Mouse (Mus musculus) left cerebral cortex, postnatal 4 days (tissue): ENCODE results near the gene Gpr89. TPM values are rescaled to one million over a fixed set of nuclear protein-coding genes. Genes with fewer than 3 reads are reported as not detected.

Experiments used
- DNase-seq: peaks from one replicate; pipeline ENCODE4 v3.0.0-alpha.2; 2022
- intact Hi-C: fragments of 180-260 bp; cut with DNase I; formaldehyde crosslinking; loops from one replicate; pipeline ENCODE4 v1.15.1; 2025
- total RNA-seq, 2 experiments: library from RNA; stranded (reverse); gene quantifications; 2 replicates each; pipeline ENCODE4 v1.2.3; 2021

The Gpr89 gene
- total RNA-seq, result 10 to 100 TPM; 36.0 to 42.8 TPM

GRCm38 (mm10) chr3:96904851-96905541 lies at the start of gene Gpr89:
TSS of gene Gpr89 (minus strand) at chr3:96905346.
- intact Hi-C loops, result no loop called here
- peak; percentile 94 for DNase-seq

- intact Hi-C loops, result no loop called here
These were observed 48.5 kb upstream of the Gpr89 start for GRCm38 (mm10) chr3:96953489-96954233.

GRCm38 (mm10) chr3:96942706-96943105 lies 37.6 kb upstream of the Gpr89 start:
- intact Hi-C loops, result no loop called here

More at GRCm38 (mm10) chr3:96953489-96954233, 48.5 kb upstream of the Gpr89 start:
- DNase-seq, result no peak

GRCm38 (mm10) chr3:96938738-96939137 lies 33.6 kb upstream of the Gpr89 start:
- peak; percentile 93 for DNase-seq
- intact Hi-C loops, result loop anchor here (2.0 to 10.0 kb wide), 4 partner anchors 136 to 649 kb away; no protein-coding TSS in a partner anchor

More at GRCm38 (mm10) chr3:96942706-96943105, 37.6 kb upstream of the Gpr89 start:
- no peak for DNase-seq

GRCm38 (mm10) chr3:96937606-96938005 lies 32.5 kb upstream of the Gpr89 start:
- intact Hi-C loops, result loop anchor here (2.0 to 10.0 kb wide), 4 partner anchors 137 to 650 kb away; no protein-coding TSS in a partner anchor
- peak; percentile 44 for DNase-seq

- DNase-seq, result peak; percentile 33
These were observed 31.1 kb upstream of the Gpr89 start for GRCm38 (mm10) chr3:96936241-96936640.

GRCm38 (mm10) chr3:96931261-96931681 lies 26.1 kb upstream of the Gpr89 start:
- intact Hi-C loops, result loop anchor here (10.0 kb wide), 1 partner anchor 144 kb away; no protein-coding TSS in a partner anchor

More at GRCm38 (mm10) chr3:96936241-96936640, 31.1 kb upstream of the Gpr89 start:
- intact Hi-C loops, result loop anchor here (5.0 to 10.0 kb wide), 3 partner anchors 139 to 651 kb away; no protein-coding TSS in a partner anchor

GRCm38 (mm10) chr3:96925920-96926319 lies 20.8 kb upstream of the Gpr89 start, which contains the start of gene Gja8:
TSS of gene Gja8 (minus strand) at chr3:96926020.
- intact Hi-C loops, result no loop called here

More at GRCm38 (mm10) chr3:96931261-96931681, 26.1 kb upstream of the Gpr89 start:
- peak; percentile 10 for DNase-seq

GRCm38 (mm10) chr3:96924631-96925030 lies 19.5 kb upstream of the Gpr89 start:
- intact Hi-C loops, result no loop called here
- DNase-seq, result no peak

More at GRCm38 (mm10) chr3:96925920-96926319, 20.8 kb upstream of the Gpr89 start, which contains the start of gene Gja8:
- no peak for DNase-seq

GRCm38 (mm10) chr3:96920991-96921390 lies 15.8 kb upstream of the Gpr89 start:
- intact Hi-C loops, result no loop called here
- no peak for DNase-seq

GRCm38 (mm10) chr3:96905592-96905991 lies 446 bp upstream of the Gpr89 start:
- intact Hi-C loops, result no loop called here
- no peak for DNase-seq

GRCm38 (mm10) chr3:96904393-96904792 lies 753 bp downstream of the Gpr89 start, which contains the start of gene Gja5:
TSS of gene Gja5 (plus strand) at chr3:96904693.
- intact Hi-C loops, result no loop called here
- no peak for DNase-seq

- no peak for DNase-seq
- intact Hi-C loops, result no loop called here
These were observed 2.7 kb downstream of the Gpr89 start for GRCm38 (mm10) chr3:96902336-96902999.

- intact Hi-C loops, result no loop called here
These were observed 21.5 kb downstream of the Gpr89 start for GRCm38 (mm10) chr3:96883690-96884089.

GRCm38 (mm10) chr3:96882061-96882849 lies 22.9 kb downstream of the Gpr89 start:
- intact Hi-C loops, result no loop called here
- DNase-seq, result no peak

More at GRCm38 (mm10) chr3:96883690-96884089, 21.5 kb downstream of the Gpr89 start:
- DNase-seq, result no peak

- intact Hi-C loops, result no loop called here
- DNase-seq, result no peak
These were observed 23.6 kb downstream of the Gpr89 start for GRCm38 (mm10) chr3:96881557-96881956.

GRCm38 (mm10) chr3:96880385-96880784 lies 24.8 kb downstream of the Gpr89 start:
- intact Hi-C loops, result no loop called here
- DNase-seq, result no peak

GRCm38 (mm10) chr3:96879536-96879935 lies 25.6 kb downstream of the Gpr89 start:
- intact Hi-C loops, result no loop called here
- DNase-seq, result no peak

GRCm38 (mm10) chr3:96874808-96875571 lies 30.2 kb downstream of the Gpr89 start:
- no peak for DNase-seq
- intact Hi-C loops, result no loop called here
